Mouse (Mus musculus) ES-E14 (cell line): ENCODE measurements at regions not wholly inside any gene's neighbourhood (a gene's known extent, or its start where the extent isn't known, plus 50 kb on each side); places are given as distances from the start of the nearest gene placed in this dataset.

ENCODE experiments used
- DNase-seq: peaks from one replicate; pipeline ENCODE4 v3.0.0-alpha.2; 2013; ENCODE audit warnings: low read depth, low spot score
- H3K27ac ChIP-seq: 2 replicates; pipeline ENCODE4 v1.5.1; 2012; ENCODE audit warnings: low read depth, mild to moderate bottlenecking, low read length, moderate library complexity, mixed read lengths; ENCODE audit not compliant: poor library complexity, insufficient read depth, severe bottlenecking
- H3K36me3 ChIP-seq: 2 replicates; pipeline ENCODE4 v1.6.1; 2012; ENCODE audit warnings: mild to moderate bottlenecking, low read length, moderate library complexity, mixed read lengths; ENCODE audit not compliant: control insufficient read depth, poor library complexity, insufficient read depth, severe bottlenecking
- H3K4me1 ChIP-seq, 2 experiments: fragments of 150-350 bp in 1 of 2; sonication (generic) in 1 of 2; 2 replicates each; pipeline ENCODE4 v1.6.1; 2012; ENCODE audit warnings: low read length in 2 of 2, mild to moderate bottlenecking in 1 of 2, mixed read lengths in 1 of 2; ENCODE audit not compliant: control insufficient read depth in 2 of 2, insufficient read depth in 2 of 2, poor library complexity in 1 of 2
- H3K4me3 ChIP-seq, 2 experiments: fragments of 150-350 bp in 1 of 2; sonication (generic) in 1 of 2; 2 replicates each; pipeline ENCODE4 v1.5.1; 2012; ENCODE audit warnings: low read length in 2 of 2, low read depth in 1 of 2, mild to moderate bottlenecking in 1 of 2, mixed read lengths in 1 of 2; ENCODE audit not compliant: insufficient read depth in 1 of 2, poor library complexity in 1 of 2, severe bottlenecking in 1 of 2
- H3K9ac ChIP-seq: 2 replicates; pipeline ENCODE4 v1.6.1; 2012; ENCODE audit warnings: low read depth, mild to moderate bottlenecking, low read length, mixed read lengths; ENCODE audit not compliant: poor library complexity, insufficient read depth, severe bottlenecking
- H3K9me3 ChIP-seq: fragments of 150-350 bp; sonication (generic); 2 replicates; pipeline ENCODE4 v1.6.1; 2012; ENCODE audit warnings: low read depth, mild to moderate bottlenecking, low read length; ENCODE audit not compliant: control insufficient read depth, insufficient read depth
- CHD2 ChIP-seq: IDR thresholded peaks from 2 replicates; pipeline ENCODE4 v1.6.1; 2014; ENCODE audit warnings: mild to moderate bottlenecking, low read depth, low read length, inconsistent platforms
- HCFC1 ChIP-seq: IDR thresholded peaks from 2 replicates; pipeline ENCODE4 v1.6.1; 2012; ENCODE audit warnings: low read length, inconsistent platforms, borderline replicate concordance; ENCODE audit not compliant: insufficient read depth
- MAFK ChIP-seq: IDR thresholded peaks from 2 replicates; pipeline ENCODE4 v1.6.1; 2014; ENCODE audit warnings: mild to moderate bottlenecking, low read depth, low read length, inconsistent platforms; ENCODE audit not compliant: insufficient read depth
- ZC3H11A ChIP-seq: IDR thresholded peaks from 2 replicates; pipeline ENCODE4 v1.6.1; 2012; ENCODE audit warnings: low read depth, mild to moderate bottlenecking, inconsistent platforms, low read length, borderline replicate concordance
- ZNF384 ChIP-seq: IDR thresholded peaks from 2 replicates; pipeline ENCODE4 v1.6.1; 2012; ENCODE audit warnings: low read depth, low read length, inconsistent platforms
- in situ Hi-C, 2 experiments: fragments of 600-800 bp; cut with MboI; formaldehyde crosslinking; loops; one replicate each; pipeline ENCODE4 v1.15.1; 2025; ENCODE audit warnings: low sequenced_read_pairs in 2 of 2, inconsistent platforms in 1 of 2; ENCODE audit not compliant: unreplicated experiment in 2 of 2

DNA sequence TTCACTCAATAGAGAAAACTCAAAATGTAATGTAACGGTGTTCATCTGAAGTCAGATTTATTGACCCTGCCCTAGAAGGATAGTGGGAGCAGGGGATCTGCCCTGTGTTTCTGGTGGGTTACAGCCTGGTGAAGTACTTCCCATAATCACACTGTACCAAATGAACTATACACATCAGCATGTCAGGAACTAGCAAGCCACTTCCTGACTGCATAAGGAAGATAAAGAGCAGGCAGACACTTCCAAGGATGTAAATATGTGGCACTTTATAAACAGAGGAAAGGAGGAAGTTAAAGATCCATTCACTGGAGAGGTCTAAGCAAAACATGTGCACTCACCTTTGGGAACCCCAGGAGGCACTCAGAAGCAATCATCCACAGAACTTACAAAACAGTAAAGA, 501.4 kb upstream of the Dmac1 start:
- no peak for TF ChIP-seq ZNF384
- TF ChIP-seq ZC3H11A, result no peak
- no peak for TF ChIP-seq HCFC1
- no peaks in the 10 kb centered on the region for H3K4me1 ChIP-seq
- no peak overlapping the region for H3K27ac ChIP-seq
- no peaks in the 10 kb centered on the region for H3K36me3 ChIP-seq
- no peak overlapping the region for H3K9ac ChIP-seq
- no peak for DNase-seq
- H3K4me3 ChIP-seq, result no peak overlapping the region
- in situ Hi-C loops, result no loop called here
- H3K9me3 ChIP-seq, result no peaks in the 10 kb centered on the region

DNA sequence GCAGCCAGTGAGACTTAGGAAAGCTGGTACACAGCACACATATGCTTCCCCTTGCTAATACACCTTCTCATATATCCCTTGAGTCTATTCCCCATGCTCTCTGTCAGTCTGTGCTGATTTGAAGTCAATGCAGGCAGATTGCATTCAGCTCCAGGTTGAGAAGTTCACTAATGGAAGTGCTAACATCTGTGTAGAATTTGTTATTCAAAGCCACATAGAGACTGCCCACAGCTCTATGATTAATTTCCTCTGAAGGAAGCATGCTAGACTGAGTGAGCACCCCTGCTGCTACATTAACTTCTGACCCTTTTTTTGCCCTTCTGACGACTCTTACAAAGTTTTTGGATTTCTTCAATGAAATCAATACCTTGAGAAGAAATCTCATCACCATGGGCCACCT, 486.0 kb upstream of the Dmac1 start:
- DNase-seq, result no peak
- Histone ChIP-seq H3K9ac (no peak overlapping the region), H3K4me3 (no peak overlapping the region), H3K9me3 (no peaks in the 10 kb centered on the region), H3K36me3 (no peaks in the 10 kb centered on the region), H3K4me1 (no peaks in the 10 kb centered on the region), H3K27ac (no peak overlapping the region)
- TF ChIP-seq ZNF384 (no peak), MAFK (no peak), ZC3H11A (no peak), HCFC1 (no peak), CHD2 (no peak)
- in situ Hi-C loops, result no loop called here

DNA sequence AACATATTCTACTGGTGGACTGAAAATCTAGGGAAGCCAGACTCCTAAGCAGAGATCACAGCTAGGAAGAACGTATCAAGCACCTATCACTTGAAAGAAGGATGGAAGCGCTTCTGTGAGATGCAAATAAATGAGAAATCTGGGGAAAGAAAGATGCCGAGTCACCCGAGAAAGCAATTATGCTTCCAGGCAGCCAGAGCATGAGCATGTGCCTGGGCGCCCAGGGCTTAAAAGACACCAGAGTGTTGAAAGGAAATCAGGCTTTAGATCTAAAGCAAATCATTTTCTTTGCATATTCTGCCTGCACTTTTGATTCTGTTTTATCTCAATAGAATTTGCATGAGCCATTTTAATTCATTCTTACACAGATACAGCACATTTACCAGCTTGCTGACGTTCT, 466.5 kb upstream of the Dmac1 start:
- TF ChIP-seq ZNF384 (no peak), CHD2 (no peak)
- H3K9me3 ChIP-seq, result no peaks in the 10 kb centered on the region
- no peaks in the 10 kb centered on the region for H3K4me1 ChIP-seq
- in situ Hi-C loops, result no loop called here
- no peak overlapping the region for H3K9ac ChIP-seq
- no peak for DNase-seq
- H3K36me3 ChIP-seq, result no peaks in the 10 kb centered on the region
- H3K27ac ChIP-seq, result no peak overlapping the region
- no peak overlapping the region for H3K4me3 ChIP-seq

GRCm38 (mm10) chr4:75741585-75741984, 463.5 kb upstream of the Dmac1 start:
- DNase-seq, result no peak
- Histone ChIP-seq H3K27ac (no peak overlapping the region), H3K9ac (no peak overlapping the region), H3K9me3 (no peaks in the 10 kb centered on the region), H3K4me1 (no peaks in the 10 kb centered on the region), H3K4me3 (no peak overlapping the region), H3K36me3 (no peaks in the 10 kb centered on the region)
- no peak for TF ChIP-seq ZNF384
- in situ Hi-C loops, result no loop called here

DNA sequence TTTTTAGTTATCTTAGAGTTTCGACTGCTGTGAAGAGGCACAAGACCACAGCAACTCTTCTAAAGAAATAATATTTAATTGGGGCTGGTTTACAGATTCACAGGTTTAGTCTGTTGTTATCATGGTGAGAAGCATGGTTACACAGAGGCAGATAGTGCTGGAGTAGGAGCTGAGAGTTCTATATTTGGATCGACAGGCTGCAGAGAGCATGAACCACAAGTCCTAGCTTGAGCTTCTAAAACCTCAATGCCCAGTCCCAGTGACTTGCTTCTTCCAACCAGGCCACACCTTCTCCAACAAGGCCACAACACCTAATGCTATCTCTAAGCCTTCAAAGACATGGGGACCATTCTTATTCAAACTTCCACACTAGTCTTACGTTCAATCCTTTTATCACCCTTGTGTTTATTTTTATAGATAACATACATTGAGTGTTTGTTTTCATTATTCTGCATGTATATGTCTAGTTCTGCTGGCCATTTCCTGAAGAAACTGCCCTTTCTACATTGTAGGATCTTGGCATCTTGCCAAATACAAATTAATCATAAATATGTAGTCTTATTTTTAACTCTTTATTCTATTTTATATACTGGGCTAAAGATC, 452.8 kb upstream of the Dmac1 start:
- in situ Hi-C loops, result no loop called here
- DNase-seq, result no peak
- no peaks in the 10 kb centered on the region for H3K36me3 ChIP-seq
- H3K9me3 ChIP-seq, result no peaks in the 10 kb centered on the region
- H3K9ac ChIP-seq, result no peak overlapping the region
- H3K4me3 ChIP-seq, result no peak overlapping the region
- TF ChIP-seq MAFK (no peak), ZNF384 (no peak), HCFC1 (no peak)
- no peaks in the 10 kb centered on the region for H3K4me1 ChIP-seq
- no peak overlapping the region for H3K27ac ChIP-seq
